Mouse (Mus musculus) embryonic fibroblast, embryonic 13.5 days (primary cell): ENCODE measurements at regions not wholly inside any gene's neighbourhood (a gene's known extent, or its start where the extent isn't known, plus 50 kb on each side); places are given as distances from the start of the nearest gene placed in this dataset.

Experiments
- CTCF ChIP-seq: IDR thresholded peaks from 2 replicates; pipeline ENCODE4 v1.5.1; 2011; ENCODE audit warnings: mild to moderate bottlenecking, control low read depth, low read length, moderate library complexity, borderline replicate concordance; ENCODE audit not compliant: insufficient read depth
- POLR2A ChIP-seq: IDR thresholded peaks from 2 replicates; pipeline ENCODE4 v1.6.1; 2011; ENCODE audit warnings: low read depth, mild to moderate bottlenecking, control low read depth, low read length, moderate library complexity

DNA sequence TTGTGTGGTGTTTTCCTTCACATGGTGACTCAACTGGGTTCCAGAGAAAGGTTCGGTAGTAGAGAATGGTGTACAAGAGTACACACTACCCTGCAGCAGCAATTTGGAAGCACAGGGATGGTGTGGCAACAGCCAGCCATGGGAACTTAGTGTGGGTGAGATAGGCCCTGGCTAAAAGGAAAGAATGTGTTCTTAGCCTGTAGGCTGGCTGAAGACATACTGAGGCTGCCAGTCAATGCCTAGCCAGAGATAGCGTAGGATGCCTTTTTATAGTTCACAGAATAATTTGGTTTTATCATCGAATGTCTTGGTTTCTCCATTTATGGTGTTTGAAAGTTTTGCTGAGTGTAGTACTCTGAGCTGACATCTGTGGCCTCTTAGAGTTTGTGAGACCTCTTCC, 130.1 kb upstream of the Btg1 start:
- no peak for TF ChIP-seq POLR2A
- no peak for TF ChIP-seq CTCF
